8 mouse cellular contexts compared by ENCODE assay signal in the genomic region with DNA sequence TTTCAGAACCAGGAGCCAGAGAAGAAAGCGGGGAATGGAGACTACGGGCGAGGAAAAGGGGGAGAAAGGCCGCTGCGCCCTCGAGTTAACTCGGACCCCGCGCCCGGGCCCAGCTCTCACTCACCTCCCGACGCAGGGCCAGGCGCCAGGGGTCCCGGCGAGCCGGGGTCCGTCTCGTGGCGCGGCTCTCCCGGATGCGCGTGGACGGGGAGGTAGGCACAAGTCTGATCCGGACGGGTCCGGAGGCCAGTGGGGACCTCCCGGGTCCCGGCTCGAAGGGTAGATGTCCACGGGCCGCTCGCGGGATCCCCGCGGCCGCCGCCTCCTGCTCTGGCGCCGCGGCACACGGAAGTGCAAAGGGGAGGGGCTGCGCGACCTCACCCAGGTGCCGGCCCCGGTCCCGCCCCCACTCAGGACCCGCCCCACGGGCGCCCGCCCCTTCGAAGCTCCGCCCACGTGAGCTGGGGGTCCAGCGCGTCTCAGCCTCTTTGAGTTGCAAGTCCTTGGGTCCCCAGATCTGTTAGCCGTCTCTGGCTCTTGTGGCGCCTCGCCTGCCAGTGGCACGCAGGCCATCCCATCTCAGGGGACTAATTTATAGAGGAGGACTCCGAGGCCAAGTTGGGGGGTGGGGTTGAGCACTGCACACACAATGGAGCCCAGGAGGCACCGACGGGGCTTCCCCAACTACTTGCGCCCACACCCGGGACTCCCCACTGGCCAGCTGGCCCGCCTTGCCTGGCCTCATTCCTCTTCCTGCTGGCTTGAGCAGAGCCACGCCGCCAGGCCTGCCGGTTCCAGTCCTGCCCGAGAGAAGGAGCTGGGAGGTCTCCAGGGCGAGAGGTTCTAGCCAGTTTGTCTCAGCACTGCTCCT. TPM values are rescaled to one million over a fixed set of nuclear protein-coding genes. Genes with fewer than 3 reads are reported as not detected.
A peak's percentile ranks its signal among the peaks of the same experiment; 100 is the strongest.
DNase-seq lines count a peak whose midpoint lies in the region; ATAC-seq lines count a peak whose summit lies in the region.

Gene Prkcd (minus strand): TSS at position 355 of the 871 bp plus-strand sequence.

- no peak within 1 kb of the TSS for H3K27ac ChIP-seq in hindbrain, embryonic 15.5 days (replicated peaks)

- peaks cover 9% of the 10 kb centered on the region; the same call in 1 of the 2 replicates for H3K27me3 ChIP-seq in hindbrain, embryonic 15.5 days

- H3K4me3 ChIP-seq in hindbrain, embryonic 15.5 days, result peak within 1 kb of the TSS; percentile 51

- peak within 1 kb of the TSS; percentile 39 for H3K9ac ChIP-seq in hindbrain, embryonic 15.5 days

- DNase-seq in ZHBTc4 (ENCODE audit: low read depth, low spot score), result peak; percentile 92
- peak; percentile 73 to 79 for DNase-seq in cerebellum, postnatal 14 days
- DNase-seq in gastrocnemius, adult 18-20 months (ENCODE audit: low spot score), result peak; percentile 77
- DNase-seq in left cerebral cortex, adult 8-10 months (ENCODE audit: low spot score in 2 of 2), result no peak
- DNase-seq in right cerebral cortex, postnatal 14 days, result peak; percentile 60
- DNase-seq in urinary bladder, postnatal 4 days (ENCODE audit: low spot score in 2 of 2), result peak; percentile 83 to 86

- H3K36me3 ChIP-seq in hindbrain, embryonic 15.5 days, result no peaks in the 10 kb centered on the region

- under 1% methylated on average over 61 of the region's 71 CpGs for WGBS in hindbrain, embryonic 15.5 days

- H3K4me1 ChIP-seq in hindbrain, embryonic 15.5 days (replicated peaks), result peaks cover 20% of the 10 kb centered on the region

- peak within 1 kb of the TSS; percentile 72 for H3K4me2 ChIP-seq in hindbrain, embryonic 15.5 days

- H3K9me3 ChIP-seq in hindbrain, embryonic 15.5 days, result no peaks in the 10 kb centered on the region

- ATAC-seq in hindbrain, embryonic 15.5 days (ENCODE audit: low FRiP score, low read depth), result peak; percentile 52
- ATAC-seq in megakaryocyte, adult 5-6 weeks (ENCODE audit: poor library complexity, severe bottlenecking), result peak; percentile 69

RNA-seq across cellular contexts. Expression of gene Prkcd, which starts in this region (rescaled TPM):
- 10 to 100 TPM in 1 of 2 experiments, 1 to 10 TPM in 1; 7.8 to 10.4 TPM for total RNA-seq in gastrocnemius, adult 18-20 months (2021)
- polyA plus RNA-seq in hindbrain, embryonic 15.5 days (2015; fragmentation: Nextera tagmentation; extraction: Ambion mirVana), result 27.1 and 28.3 TPM in 2 replicates
- 10 to 100 TPM; 16.0 to 47.2 (median 18.0) TPM for total RNA-seq in left cerebral cortex, adult 8-10 months (2022)
- 274 and 291 TPM in 2 replicates for total RNA-seq in megakaryocyte, adult 5-6 weeks (2015)
- 424 and 451 TPM in 2 replicates for total RNA-seq in megakaryocyte, adult 5-6 weeks (2017)

Comparison
In these comparisons a context has a peak if more than half of its experiments do, and no peak if none do; other contexts are left out.
1. RNA of gene Prkcd (total RNA-seq): 274 to 451 TPM in megakaryocyte, adult 5-6 weeks; 16.0 to 47.2 TPM in left cerebral cortex, adult 8-10 months and 7.8 to 10.4 TPM in gastrocnemius, adult 18-20 months; every median in the first group is over 4 times any median in the second.
2. DNase-seq: peak in ZHBTc4 (single experiment), cerebellum, postnatal 14 days (2 of 2), gastrocnemius, adult 18-20 months (single experiment), right cerebral cortex, postnatal 14 days (single experiment) and urinary bladder, postnatal 4 days (2 of 2); none in left cerebral cortex, adult 8-10 months (0 of 2).